Mouse (Mus musculus) megakaryocyte, embryonic 14.5 days (primary cell): ENCODE data around the gene Mpo.

Experiments
- FLI1 ChIP-seq: IDR thresholded peaks from 2 replicates; pipeline ENCODE4 v1.6.1; 2012; ENCODE audit warnings: low read length, inconsistent platforms, mixed read lengths
- GATA1 ChIP-seq: IDR thresholded peaks from 3 replicates; pipeline ENCODE4 v1.6.1; 2012; ENCODE audit warnings: mixed read lengths, low read length, inconsistent platforms, borderline replicate concordance

DNA sequence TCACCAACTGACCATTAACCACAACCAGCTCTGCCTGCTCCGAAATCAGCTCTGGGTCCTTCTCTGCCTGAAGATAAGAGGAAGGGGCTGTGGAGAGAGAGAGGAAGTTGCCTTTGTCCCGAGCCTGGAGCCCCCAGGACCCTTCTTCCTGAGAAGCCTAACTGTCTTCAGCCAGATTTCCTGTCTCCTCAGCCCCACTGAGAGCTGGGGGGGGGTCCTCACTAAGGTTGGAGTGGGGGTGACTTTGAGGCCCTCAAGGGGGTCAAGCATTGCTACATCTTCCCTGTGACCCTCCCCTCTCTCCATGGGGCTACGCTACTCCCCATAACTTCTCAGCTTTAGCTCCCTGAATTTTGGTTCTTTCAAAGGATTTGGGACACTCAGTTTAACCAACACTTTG is at the start of gene Mpo:
- TF ChIP-seq GATA1 (no peak), FLI1 (no peak)
